Mouse (Mus musculus) neural tube, embryonic 14.5 days (tissue): Measurements from ENCODE around the gene Wdr89. TPM values are rescaled to one million over a fixed set of nuclear protein-coding genes. Genes with fewer than 3 reads are reported as not detected.

Source experiments
- ATAC-seq: fragments of 200-750 bp; cut with Nextera tagmentation; 2 replicates; pipeline ENCODE4 v1.8.0; 2017; ENCODE audit warnings: low read depth, mild to moderate bottlenecking, moderate TSS enrichment, moderate library complexity
- H3K27ac ChIP-seq: fragments of 300-500 bp; sonication (generic); 2 replicates; pipeline ENCODE4 v1.5.1; 2014; ENCODE audit warnings: low read depth, mild to moderate bottlenecking, control low read depth, low read length, moderate library complexity, mixed read lengths
- H3K27me3 ChIP-seq: fragments of 300-500 bp; sonication (generic); 2 replicates; pipeline ENCODE4 v1.6.1; 2014; ENCODE audit warnings: low read length; ENCODE audit not compliant: control insufficient read depth, insufficient read depth
- H3K36me3 ChIP-seq: fragments of 300-500 bp; sonication (generic); 2 replicates; pipeline ENCODE4 v1.6.1; 2014; ENCODE audit warnings: low read length, mixed read lengths; ENCODE audit not compliant: control insufficient read depth, insufficient read depth
- H3K4me1 ChIP-seq: fragments of 300-500 bp; sonication (generic); 2 replicates; pipeline ENCODE4 v1.6.1; 2014; ENCODE audit warnings: low read length; ENCODE audit not compliant: control insufficient read depth, insufficient read depth
- H3K4me2 ChIP-seq: fragments of 300-500 bp; sonication (generic); 2 replicates; pipeline ENCODE4 v1.6.1; 2014; ENCODE audit warnings: mild to moderate bottlenecking, low read depth, low read length, control low read depth
- H3K4me3 ChIP-seq: fragments of 300-500 bp; sonication (generic); 2 replicates; pipeline ENCODE4 v1.5.1; 2014; ENCODE audit warnings: low read depth, low read length, control low read depth, mixed read lengths
- H3K9ac ChIP-seq: fragments of 300-500 bp; sonication (generic); replicated peaks from 2 replicates; pipeline ENCODE4 v1.6.1; 2014; ENCODE audit warnings: low read depth, mild to moderate bottlenecking, control low read depth, low read length, mixed read lengths
- H3K9me3 ChIP-seq: fragments of 300-500 bp; sonication (generic); 2 replicates; pipeline ENCODE4 v1.6.1; 2016; ENCODE audit warnings: low read length; ENCODE audit not compliant: control insufficient read depth
- WGBS: fragments of 180-500 bp; shearing (Covaris S2); extraction: QIAGEN DNeasy Blood & Tissue Kit; methylation state at CpG from one replicate; pipeline ENCODE4 v1.1.7; 2014; 5-methylcytosine and 5-hydroxymethylcytosine counted together
- polyA plus RNA-seq: library from polyadenylated mRNA; unstranded; fragments of >200 nt; fragmentation: Nextera tagmentation; extraction: Ambion mirVana; gene quantifications from 2 replicates; pipeline ENCODE4 v1.2.1, GENCODE M21; 2014

Wdr89 gene
- polyA plus RNA-seq, 1 experiment from 2014 or later, result 5.3 TPM

- Histone ChIP-seq H3K9me3 (no peaks in the 10 kb centered on the region), H3K9ac (no peak overlapping the region), H3K4me2 (no peak overlapping the region), H3K27ac (no peak overlapping the region), H3K4me1 (no peaks in the 10 kb centered on the region), H3K4me3 (no peak overlapping the region), H3K36me3 (no peaks in the 10 kb centered on the region), H3K27me3 (no peaks in the 10 kb centered on the region)
- 94% methylated on average over 4 of the region's 4 CpGs for WGBS
- ATAC-seq, result no peak
Observed at GRCm38 (mm10) chr12:75678393-75678792, 9.1 kb upstream of the Wdr89 start.

- no peaks in the 10 kb centered on the region for H3K27me3 ChIP-seq
- H3K4me1 ChIP-seq, result peaks cover 9% of the 10 kb centered on the region
- H3K36me3 ChIP-seq, result no peaks in the 10 kb centered on the region
- H3K9me3 ChIP-seq, result no peaks in the 10 kb centered on the region
- no peak for ATAC-seq
- no peak overlapping the region for H3K9ac ChIP-seq
- WGBS, result 90% methylated on average over 4 of the region's 4 CpGs
- no peak overlapping the region for H3K4me2 ChIP-seq
- H3K27ac ChIP-seq, result no peak overlapping the region
- no peak overlapping the region for H3K4me3 ChIP-seq
Observed at GRCm38 (mm10) chr12:75672630-75673029, 3.3 kb upstream of the Wdr89 start.

- 76% methylated on average over 3 of the region's 3 CpGs for WGBS
Observed at GRCm38 (mm10) chr12:75671759-75672315, 2.5 kb upstream of the Wdr89 start.

GRCm38 (mm10) chr12:75670611-75671010 lies 1.3 kb upstream of the Wdr89 start:
- ATAC-seq, result no peak
- Histone ChIP-seq H3K27ac (no peak overlapping the region), H3K9ac (peak overlapping the region; percentile 44; the same call in 1 of the 2 replicates), H3K36me3 (no peaks in the 10 kb centered on the region), H3K27me3 (no peaks in the 10 kb centered on the region), H3K4me2 (peak overlapping the region; percentile 65), H3K9me3 (no peaks in the 10 kb centered on the region), H3K4me1 (peaks cover 9% of the 10 kb centered on the region), H3K4me3 (peak overlapping the region; percentile 45)
- 94% methylated on average over 6 of the region's 6 CpGs for WGBS

More at GRCm38 (mm10) chr12:75671759-75672315, 2.5 kb upstream of the Wdr89 start:
- Histone ChIP-seq H3K36me3 (no peaks in the 10 kb centered on the region), H3K27me3 (no peaks in the 10 kb centered on the region), H3K4me2 (no peak overlapping the region), H3K4me3 (no peak overlapping the region), H3K4me1 (peaks cover 9% of the 10 kb centered on the region), H3K27ac (no peak overlapping the region), H3K9me3 (no peaks in the 10 kb centered on the region), H3K9ac (no peak overlapping the region)
- ATAC-seq, result no peak

DNA sequence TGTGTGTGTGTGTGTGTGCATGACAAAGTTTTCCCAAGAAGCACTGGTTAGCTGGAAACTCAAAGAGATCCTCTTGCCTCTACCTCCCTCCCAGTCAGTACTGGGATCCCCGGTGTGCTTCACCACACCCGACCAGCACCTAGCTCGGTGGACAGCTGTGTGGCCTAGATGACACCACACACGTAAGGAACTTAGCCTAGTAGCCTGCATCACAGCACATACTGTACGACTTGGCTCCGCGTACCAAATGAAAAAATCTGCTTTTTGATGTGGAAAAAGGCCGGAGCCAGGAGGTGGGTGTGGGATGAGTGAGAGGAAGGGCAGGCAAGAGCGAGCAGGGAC lies 450 bp downstream of the Wdr89 start:
- H3K9ac ChIP-seq, result peak overlapping the region; percentile 61
- no peaks in the 10 kb centered on the region for H3K36me3 ChIP-seq
- no peak for ATAC-seq
- H3K27ac ChIP-seq, result peak overlapping the region; percentile 74
- H3K27me3 ChIP-seq, result no peaks in the 10 kb centered on the region
- H3K4me3 ChIP-seq, result peak overlapping the region; percentile 45
- peaks cover 9% of the 10 kb centered on the region for H3K4me1 ChIP-seq
- WGBS, result under 1% methylated on average over 9 of the region's 9 CpGs
- H3K9me3 ChIP-seq, result no peaks in the 10 kb centered on the region
- peak overlapping the region; percentile 78 for H3K4me2 ChIP-seq

DNA sequence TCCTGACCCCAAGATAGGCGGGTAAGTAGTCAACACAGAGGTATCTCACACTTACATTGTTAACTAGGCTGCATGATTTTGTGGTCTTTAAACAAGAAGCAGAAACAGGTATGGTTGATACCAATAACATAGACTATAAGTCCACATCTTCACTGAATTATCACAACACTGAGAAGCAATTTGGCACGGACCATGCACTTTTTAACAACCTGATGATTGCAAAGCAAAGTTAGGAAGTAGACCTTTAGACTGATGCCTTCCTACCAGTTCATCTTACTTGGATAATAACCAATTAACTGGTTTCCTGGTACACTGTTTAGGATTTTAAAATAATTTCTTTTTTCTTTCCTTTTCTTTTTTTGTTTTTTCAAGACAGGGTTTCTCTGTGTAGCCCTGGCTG lies 1.1 kb downstream of the Wdr89 start:
- no peak overlapping the region for H3K9ac ChIP-seq
- ATAC-seq, result no peak
- H3K4me1 ChIP-seq, result peaks cover 9% of the 10 kb centered on the region
- 95% methylated on average over 2 of the region's 2 CpGs for WGBS
- no peaks in the 10 kb centered on the region for H3K36me3 ChIP-seq
- no peak overlapping the region for H3K27ac ChIP-seq
- H3K27me3 ChIP-seq, result no peaks in the 10 kb centered on the region
- H3K9me3 ChIP-seq, result no peaks in the 10 kb centered on the region
- H3K4me2 ChIP-seq, result peak overlapping the region; percentile 78; the same call in 1 of the 2 replicates
- H3K4me3 ChIP-seq, result no peak overlapping the region

DNA sequence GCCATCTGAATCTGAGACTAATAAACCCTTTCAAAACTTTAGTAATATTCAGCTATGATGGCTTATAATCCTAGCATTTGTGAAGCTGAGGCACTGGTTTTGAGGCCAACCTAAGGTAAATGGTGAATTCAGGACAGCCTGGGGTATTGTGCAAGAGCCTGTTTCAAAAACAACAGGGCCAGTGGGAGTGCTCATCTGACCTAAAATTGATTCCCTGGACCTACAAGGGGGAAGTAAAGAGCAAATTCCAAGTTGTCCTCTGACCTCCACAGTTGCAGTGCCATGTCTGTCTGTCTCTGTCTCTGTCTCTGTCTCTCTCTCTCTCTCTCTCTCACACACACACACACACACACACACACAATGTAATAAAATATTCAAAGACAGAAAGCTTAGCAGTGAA lies 2.4 kb downstream of the Wdr89 start:
- H3K9ac ChIP-seq, result no peak overlapping the region
- no peak overlapping the region for H3K27ac ChIP-seq
- H3K27me3 ChIP-seq, result no peaks in the 10 kb centered on the region
- H3K9me3 ChIP-seq, result no peaks in the 10 kb centered on the region
- no peak overlapping the region for H3K4me2 ChIP-seq
- peaks cover 9% of the 10 kb centered on the region for H3K4me1 ChIP-seq
- H3K36me3 ChIP-seq, result no peaks in the 10 kb centered on the region
- no peak for ATAC-seq
- H3K4me3 ChIP-seq, result no peak overlapping the region

GRCm38 (mm10) chr12:75664516-75664810 lies 4.9 kb downstream of the Wdr89 start:
- Histone ChIP-seq H3K9me3 (no peaks in the 10 kb centered on the region), H3K27me3 (no peaks in the 10 kb centered on the region), H3K4me1 (peaks cover 2% of the 10 kb centered on the region; the same call in 1 of the 2 replicates), H3K36me3 (no peaks in the 10 kb centered on the region), H3K4me2 (no peak overlapping the region), H3K27ac (no peak overlapping the region), H3K9ac (no peak overlapping the region), H3K4me3 (no peak overlapping the region)
- ATAC-seq, result no peak
- 23% methylated on average over 6 of the region's 6 CpGs for WGBS

- H3K4me3 ChIP-seq, result no peak overlapping the region
- H3K27ac ChIP-seq, result no peak overlapping the region
- H3K4me1 ChIP-seq, result peaks cover 2% of the 10 kb centered on the region; the same call in 1 of the 2 replicates
- no peaks in the 10 kb centered on the region for H3K27me3 ChIP-seq
- no peak overlapping the region for H3K4me2 ChIP-seq
- H3K9me3 ChIP-seq, result no peaks in the 10 kb centered on the region
- no peak for ATAC-seq
- H3K36me3 ChIP-seq, result no peaks in the 10 kb centered on the region
- H3K9ac ChIP-seq, result no peak overlapping the region
- WGBS, result 35% methylated on average over 13 of the region's 13 CpGs
Observed at GRCm38 (mm10) chr12:75663646-75664515, 5.5 kb downstream of the Wdr89 start.
